Comparison of ENCODE assay signal across 12 mouse cellular contexts in the genomic region with DNA sequence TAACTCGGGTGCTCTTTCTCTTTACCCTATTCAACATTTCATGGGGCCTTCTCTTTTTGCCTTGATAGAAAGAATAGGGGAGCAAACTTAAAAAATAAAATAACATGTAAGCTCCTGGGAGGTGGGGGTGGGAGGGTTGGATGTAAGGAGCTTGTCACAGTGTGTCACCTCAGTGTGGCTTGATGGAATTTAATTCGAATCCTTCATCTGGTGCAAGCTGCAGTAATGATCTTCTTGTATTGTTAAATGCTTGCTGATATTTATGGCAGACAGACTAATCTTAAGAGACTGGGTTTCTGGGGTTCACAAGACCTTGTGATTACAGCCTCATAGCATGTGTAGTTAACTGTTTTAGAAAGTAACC.
"Had no signal": no experiment of that assay in that cellular context is flagged by ENCODE, and none has a peak within 500 bp of the region (broad histone marks: within the 10 kb centered on the region; RNA-seq: fewer than 3 reads in every experiment).

No protein-coding gene starts in this region.

- H3K4me2 ChIP-seq: liver, embryonic 13.5 days; midbrain, embryonic 11.5 days had no signal

- H3K9ac ChIP-seq: liver, embryonic 13.5 days had no signal

- DNase-seq: kidney, adult 9 months; kidney, postnatal 14 days; kidney, postnatal 4 days; layer of hippocampus, adult 9-11 months; liver, embryonic 13.5 days; lung, adult 2 months; lung, postnatal 14 days; lung, postnatal 4 days; right cerebral cortex, postnatal 25 days; thymus, adult 18-20 months; thymus, postnatal 36 days had no signal

- H3K27ac ChIP-seq: liver, embryonic 13.5 days had no signal

- H3K27me3 ChIP-seq: liver, embryonic 13.5 days had no signal

- H3K36me3 ChIP-seq: liver, embryonic 13.5 days had no signal

- H3K4me3 ChIP-seq: liver, embryonic 13.5 days had no signal

- H3K4me1 ChIP-seq: liver, embryonic 13.5 days had no signal

- H3K9me3 ChIP-seq: liver, embryonic 13.5 days had no signal
